Mouse (Mus musculus): ENCODE results near the gene Tead1.

The Tead1 gene

DNA sequence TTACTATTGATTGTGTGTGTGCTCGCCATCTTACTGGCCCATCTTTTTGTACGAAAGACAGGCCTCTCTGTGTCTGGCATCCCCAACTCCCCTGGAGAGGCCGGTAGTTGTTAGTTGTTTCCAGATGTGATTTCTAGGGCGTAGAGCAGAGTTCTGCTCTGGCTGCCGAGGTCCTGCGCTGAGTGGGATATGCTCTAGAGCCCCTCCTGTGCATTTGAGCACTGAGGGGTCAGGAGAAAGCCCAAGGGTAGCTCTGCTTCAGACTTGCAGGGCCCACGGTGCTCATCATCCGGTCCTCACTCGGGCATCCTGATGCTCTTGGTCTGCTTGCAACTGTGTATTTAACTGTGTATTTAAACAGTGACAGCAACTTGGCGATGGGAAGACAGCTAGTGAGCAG, 7.5 kb downstream of the Tead1 start:
- peak; percentile 65 for DNase-seq (ENCODE audit: low spot score)

GRCm38 (mm10) chr7:112688425-112689001, 9.4 kb downstream of the Tead1 start:
- no peak for DNase-seq (ENCODE audit: low spot score)

DNA sequence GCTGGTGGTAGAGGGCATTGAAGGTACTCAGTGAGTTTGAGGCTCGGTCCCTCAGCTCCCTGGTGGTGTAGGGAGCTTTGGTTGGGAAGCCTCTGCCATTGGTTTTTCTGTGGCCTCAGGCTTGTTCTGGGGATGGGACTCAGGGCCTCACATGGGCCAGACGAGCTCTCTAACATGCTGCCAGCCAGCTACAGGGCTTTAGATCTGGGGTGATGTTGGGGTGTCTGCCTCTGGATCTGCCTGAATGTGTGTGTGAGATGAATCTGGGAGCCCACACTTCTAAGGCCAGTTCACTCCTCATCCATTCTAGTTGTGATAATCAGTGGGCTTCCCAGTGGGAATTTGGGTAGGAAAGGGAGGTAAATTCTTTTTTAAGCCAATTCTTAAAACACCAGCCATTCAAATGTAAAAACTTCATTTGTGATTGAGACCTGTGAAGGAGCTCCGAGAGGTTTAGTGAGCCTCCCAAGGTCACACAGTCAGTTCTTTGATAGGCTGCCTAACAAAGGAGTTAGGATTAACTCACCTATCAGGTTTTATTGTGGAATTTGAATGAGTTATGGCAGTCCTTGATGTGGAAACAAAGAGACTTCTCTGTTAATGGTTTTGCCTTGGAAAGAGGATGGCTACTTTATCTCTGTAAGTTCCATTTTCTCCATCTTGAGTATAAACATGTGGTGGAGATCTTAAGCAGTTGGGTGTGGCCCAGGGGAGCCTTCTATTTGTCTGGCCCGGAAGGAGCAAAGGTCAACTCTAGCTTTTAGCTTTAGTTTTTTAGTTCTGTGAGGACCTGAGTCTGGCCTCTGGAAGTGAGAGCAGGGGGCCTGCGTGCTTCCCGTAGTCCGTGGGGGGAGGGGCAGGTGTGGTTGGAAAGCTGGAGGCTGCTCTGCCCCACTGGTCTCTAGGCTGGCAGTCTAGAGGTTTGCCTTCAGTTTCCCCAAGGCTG, 12.0 kb downstream of the Tead1 start:
- DNase-seq (ENCODE audit: low spot score) = peak; percentile 70

DNA sequence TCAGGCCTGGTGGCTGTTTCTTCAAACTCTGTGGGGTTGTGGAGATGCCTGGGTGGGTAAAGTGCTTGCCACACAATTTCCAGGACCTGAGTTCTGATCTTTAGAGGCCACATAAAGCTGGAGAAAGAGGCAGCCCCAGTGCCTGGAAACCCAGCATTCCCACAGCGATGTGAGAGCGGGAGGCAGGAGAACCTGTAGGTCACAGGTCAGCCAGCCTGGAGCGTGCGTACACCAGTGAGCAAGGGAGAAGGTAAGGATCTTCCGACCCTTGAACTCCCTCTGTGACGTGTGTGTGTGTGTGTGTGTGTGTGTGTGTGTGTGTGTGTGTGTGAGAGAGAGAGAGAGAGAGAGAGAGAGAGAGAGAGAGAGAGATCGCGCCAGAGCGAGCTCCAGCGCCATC, 14.4 kb downstream of the Tead1 start:
- DNase-seq (ENCODE audit: low spot score) = no peak

- DNase-seq (ENCODE audit: low spot score) = no peak
Observed at GRCm38 (mm10) chr7:112696777-112697161, 17.7 kb downstream of the Tead1 start.

GRCm38 (mm10) chr7:112697162-112697841, 18.2 kb downstream of the Tead1 start:
- peak; percentile 62 for DNase-seq (ENCODE audit: low spot score)

- no peak for DNase-seq (ENCODE audit: low spot score)
Observed at GRCm38 (mm10) chr7:112700082-112700481, 21.0 kb downstream of the Tead1 start.

DNA sequence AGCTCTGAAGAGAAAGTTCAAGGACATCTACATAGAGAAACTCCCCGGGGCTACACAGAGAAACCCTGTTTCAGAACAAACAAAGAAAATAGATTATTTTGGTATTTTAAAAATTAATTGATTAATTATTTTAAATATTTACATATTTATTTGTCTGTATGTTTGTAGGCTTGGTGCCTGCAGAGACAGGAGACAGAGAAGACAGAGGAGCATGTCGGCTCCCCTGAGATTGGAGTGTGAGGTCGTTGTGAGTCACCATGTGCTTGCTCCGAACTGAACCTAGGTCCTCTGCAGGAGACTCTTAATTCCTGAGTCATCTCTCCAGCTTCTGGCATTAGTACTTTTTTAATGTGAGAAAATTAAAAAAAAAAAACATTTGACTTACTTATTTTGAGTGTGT, 24.2 kb downstream of the Tead1 start:
- no peak for DNase-seq (ENCODE audit: low spot score)

GRCm38 (mm10) chr7:112705870-112706269, 26.8 kb downstream of the Tead1 start:
- DNase-seq (ENCODE audit: low spot score) = no peak

DNA sequence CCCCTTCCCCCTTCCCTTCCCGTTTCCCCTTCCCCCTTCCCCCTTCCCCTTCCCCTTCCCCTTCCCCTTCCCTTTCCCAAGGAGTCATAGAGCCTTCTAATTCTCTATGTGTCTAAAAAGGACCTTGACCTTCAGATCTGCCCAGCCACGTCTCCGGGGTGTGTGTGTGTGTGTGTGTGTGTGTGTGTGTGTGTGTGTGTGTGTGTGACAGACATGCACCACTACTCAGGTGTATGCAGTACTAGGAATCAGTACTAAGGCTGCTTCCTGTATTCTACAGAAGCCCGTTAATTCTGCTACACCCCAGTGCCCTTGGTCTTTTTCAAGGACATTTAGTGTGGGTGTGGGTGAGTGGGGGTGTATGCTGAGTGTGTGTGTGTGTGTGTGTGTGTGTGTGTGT, 27.6 kb downstream of the Tead1 start:
- no peak for DNase-seq (ENCODE audit: low spot score)

GRCm38 (mm10) chr7:112710409-112711107, 31.4 kb downstream of the Tead1 start:
- no peak for DNase-seq (ENCODE audit: low spot score)

DNA sequence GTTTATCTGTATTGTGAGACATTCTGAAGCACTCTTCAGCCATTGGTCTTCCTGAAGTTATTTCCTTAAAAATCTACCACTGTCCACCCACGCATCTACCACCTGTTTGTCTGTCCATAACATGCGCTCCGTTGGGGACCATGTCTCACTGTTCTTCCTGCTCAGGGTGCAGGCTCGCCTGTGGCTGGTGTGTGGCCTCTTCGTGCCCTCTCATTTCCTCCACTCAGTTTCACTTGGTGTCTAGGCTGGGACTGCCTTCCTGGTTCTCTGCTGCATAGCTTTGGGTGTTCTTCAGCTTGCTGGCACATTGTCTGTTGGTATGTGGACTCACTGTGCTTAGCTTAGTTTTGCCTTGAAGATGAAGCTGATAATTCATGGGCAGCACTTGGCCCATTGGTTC, 32.9 kb downstream of the Tead1 start:
- DNase-seq (ENCODE audit: low spot score) = no peak

- DNase-seq (ENCODE audit: low spot score) = no peak
Observed at GRCm38 (mm10) chr7:112713509-112713908, 34.4 kb downstream of the Tead1 start.

- DNase-seq (ENCODE audit: low spot score) = no peak
Observed at GRCm38 (mm10) chr7:112714783-112715182, 35.7 kb downstream of the Tead1 start.

DNA sequence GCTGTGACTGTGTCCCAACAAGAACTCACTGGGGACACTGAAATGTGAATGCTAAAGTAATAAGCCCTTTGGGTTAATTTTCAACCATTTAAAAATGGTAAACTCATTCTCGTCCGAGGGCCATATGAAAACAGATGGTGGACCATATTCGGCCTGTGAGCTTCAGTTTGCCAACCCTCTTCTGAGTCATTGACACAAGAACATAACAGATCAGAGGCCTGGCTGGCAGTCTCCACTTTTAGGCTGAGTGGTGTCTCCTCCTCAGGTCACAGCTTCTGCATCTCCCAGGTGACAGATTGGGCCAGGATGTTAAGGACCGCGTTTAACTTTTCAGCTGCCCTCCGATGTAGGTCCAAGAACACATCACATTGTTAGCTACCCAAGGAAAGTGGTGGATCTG, 37.6 kb downstream of the Tead1 start:
- no peak for DNase-seq (ENCODE audit: low spot score)

DNA sequence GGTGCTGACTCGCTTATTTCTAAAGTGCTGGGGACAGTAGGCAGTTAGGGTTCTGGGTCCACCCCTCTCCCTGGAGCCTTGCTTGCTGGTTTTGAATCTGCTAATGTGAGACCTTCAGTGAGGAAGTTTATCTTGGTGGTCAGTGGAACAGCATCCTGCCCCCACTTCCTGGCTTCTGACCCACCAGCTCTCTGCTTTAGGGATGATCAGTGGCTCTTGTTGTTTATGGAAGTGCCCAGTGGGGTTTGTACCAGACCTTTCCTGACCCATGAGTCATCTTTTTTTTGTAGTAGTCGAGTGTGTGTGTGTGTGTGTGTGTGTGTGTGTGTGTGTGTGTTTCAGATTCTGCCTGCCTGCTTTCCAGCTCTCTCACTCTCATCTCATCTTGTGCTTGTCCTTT, 38.6 kb downstream of the Tead1 start:
- no peak for DNase-seq (ENCODE audit: low spot score)

- no peak for DNase-seq (ENCODE audit: low spot score)
Observed at GRCm38 (mm10) chr7:112719394-112720142, 40.5 kb downstream of the Tead1 start.

DNA sequence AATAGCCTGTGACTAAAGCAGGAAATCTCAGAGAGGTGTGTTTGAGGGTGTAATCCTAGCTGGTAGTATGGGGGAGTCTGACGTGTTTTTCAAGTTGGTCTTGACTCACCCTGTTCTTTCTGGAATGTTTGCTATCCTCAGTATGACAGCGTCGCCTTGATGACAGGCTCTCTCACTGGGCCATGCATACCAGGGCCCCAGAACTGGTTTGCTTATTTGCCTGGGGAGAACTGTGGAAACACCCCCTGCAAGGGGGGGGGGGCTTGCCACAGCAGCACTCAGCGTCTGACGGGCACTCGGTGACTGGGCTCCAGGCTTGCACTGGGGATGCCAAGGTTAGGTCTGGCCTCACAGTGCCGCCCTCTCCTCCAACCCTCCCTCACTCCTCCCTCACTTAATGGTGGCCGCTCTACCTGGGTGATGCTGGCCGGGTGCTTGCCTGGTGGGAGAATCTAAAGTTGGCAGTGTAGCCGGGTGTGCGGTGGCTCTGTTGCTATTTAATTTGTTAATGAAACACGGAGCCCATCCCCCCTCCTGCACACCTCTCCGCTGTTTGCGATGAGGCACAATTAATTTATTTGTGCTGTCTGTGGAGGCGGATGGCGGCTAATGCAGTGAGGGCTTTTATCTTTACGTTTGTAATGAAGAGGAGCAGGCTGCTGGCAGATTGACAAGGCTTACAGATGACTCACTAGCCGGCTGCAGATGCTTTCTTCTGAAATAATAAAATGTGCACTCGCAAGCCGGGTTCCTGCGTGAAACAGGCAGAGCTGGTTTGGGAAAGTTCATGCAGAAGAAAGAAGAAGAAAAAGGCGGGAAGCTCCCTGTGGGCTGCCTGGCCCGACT, 41.2 kb downstream of the Tead1 start:
- peak; percentile 63 for DNase-seq (ENCODE audit: low spot score)

DNA sequence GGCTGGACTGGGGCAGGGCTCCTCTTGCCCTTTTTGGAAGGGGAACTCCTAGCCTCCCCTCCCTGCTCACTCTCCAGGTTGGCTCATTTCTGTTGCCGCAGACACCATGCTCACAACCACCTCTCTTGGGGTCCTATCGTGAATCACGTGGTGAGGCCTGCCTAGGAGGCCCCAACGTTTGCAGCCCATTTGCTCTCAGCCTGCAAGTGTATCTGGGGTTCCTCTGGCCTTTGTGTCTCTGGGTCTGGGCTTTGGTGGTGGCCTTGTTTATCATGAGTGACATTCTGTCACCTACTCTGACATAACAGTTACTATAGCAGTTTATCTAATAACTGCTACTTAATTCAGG, 41.8 kb downstream of the Tead1 start:
- no peak for DNase-seq (ENCODE audit: low spot score)

DNA sequence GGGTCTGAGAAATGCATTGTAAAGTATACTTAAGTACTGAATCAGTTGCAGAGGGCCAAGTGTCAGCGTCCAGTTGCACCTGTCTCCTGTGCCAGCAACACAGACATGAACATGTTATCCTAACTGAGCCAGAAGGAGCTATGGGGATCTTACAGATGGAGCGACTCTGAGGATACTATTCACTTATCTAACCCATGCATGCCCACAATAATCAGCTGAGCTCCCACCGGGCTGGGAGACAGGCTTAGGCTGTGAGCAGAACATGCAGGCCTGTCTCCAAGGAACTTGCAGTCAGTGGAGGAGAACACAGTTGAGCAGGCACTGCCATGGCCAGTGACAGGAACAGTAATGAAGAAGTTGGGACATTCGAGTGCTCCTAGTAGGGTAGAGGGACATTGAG, 42.7 kb downstream of the Tead1 start:
- DNase-seq (ENCODE audit: low spot score) = no peak

- no peak for DNase-seq (ENCODE audit: low spot score)
Observed at GRCm38 (mm10) chr7:112728399-112728798, 49.3 kb downstream of the Tead1 start.
